Comparison of ENCODE assay signal across 21 mouse cellular contexts in genomic region chr2:16523427-16523826, GRCm38 (mm10).
DNase-seq lines count a peak whose midpoint lies in the region; ATAC-seq and TF ChIP-seq lines count a peak whose summit lies in the region.
"Had no signal": no experiment of that assay in that cellular context is flagged by ENCODE, and none has a peak within 500 bp of the region (broad histone marks: within the 10 kb centered on the region; RNA-seq: fewer than 3 reads in every experiment).

No protein-coding gene starts in this region.

- H3K4me3 ChIP-seq in gastrocnemius, adult 2 months: no peak overlapping the region
- H3K4me3 ChIP-seq in heart, embryonic 11.5 days (ENCODE audit: low read depth, low read length): no peak overlapping the region
- H3K4me3 ChIP-seq in hindbrain, postnatal 0 days (ENCODE audit: low read length): no peak overlapping the region
- no peak overlapping the region for H3K4me3 ChIP-seq in hindbrain, embryonic 12.5 days
- H3K4me3 ChIP-seq in neural tube, embryonic 15.5 days (replicated peaks): no peak overlapping the region
- H3K4me3 ChIP-seq: embryonic facial prominence, embryonic 12.5 days; embryonic facial prominence, embryonic 15.5 days had no signal

- peak; percentile 21 for DNase-seq in gastrocnemius, adult 2 months
- no peak for DNase-seq in gastrocnemius, adult 8-10 months (ENCODE audit: low spot score in 2 of 2)
- peak; percentile 7 for DNase-seq in heart, adult 8-10 months (ENCODE audit: low spot score)
- peak; percentile 28 for DNase-seq in hindbrain, postnatal 0 days (ENCODE audit: low spot score)
- DNase-seq in neural tube, embryonic 10.5 days (ENCODE audit: extremely low spot score, low spot score): no peak
- DNase-seq: adrenal gland, adult 2 months; adrenal gland, postnatal 14 days; cerebellum, adult 11 months; cerebellum, adult 2 months; cerebellum, adult 9-11 months; cerebellum, postnatal 25 days; gastrocnemius, postnatal 10 days; kidney, adult 2 months had no signal

- ATAC-seq in heart, embryonic 11.5 days (replicated peaks; ENCODE audit: insufficient number of reproducible peaks, low FRiP score, low TSS enrichment): no peak
- peak; percentile 76; the same call in 1 of the 2 replicates for ATAC-seq in hindbrain, postnatal 0 days
- no peak for ATAC-seq in hindbrain, embryonic 12.5 days (ENCODE audit: low FRiP score)
- peak; percentile 28; the same call in 1 of the 2 replicates for ATAC-seq in neural tube, embryonic 15.5 days (ENCODE audit: low FRiP score)
- ATAC-seq: CD4-positive, CD25-positive, alpha-beta regulatory T cell, adult 4 months; forebrain, embryonic 14.5 days; intestine, postnatal 0 days had no signal

- 77% methylated on average over 1 of the region's 1 CpGs for WGBS in heart, embryonic 11.5 days (ENCODE audit: insufficient replicate concordance)
- 59% methylated on average over 1 of the region's 1 CpGs for WGBS in hindbrain, postnatal 0 days
- WGBS in hindbrain, embryonic 12.5 days: 80% methylated on average over 1 of the region's 1 CpGs
- WGBS in neural tube, embryonic 15.5 days: 66% methylated on average over 1 of the region's 1 CpGs

- H3K9me3 ChIP-seq in heart, embryonic 11.5 days (replicated peaks; ENCODE audit: control insufficient read depth, low read length): no peaks in the 10 kb centered on the region
- no peaks in the 10 kb centered on the region for H3K9me3 ChIP-seq in hindbrain, postnatal 0 days (ENCODE audit: low read length)
- H3K9me3 ChIP-seq in hindbrain, embryonic 12.5 days (replicated peaks): no peaks in the 10 kb centered on the region
- H3K9me3 ChIP-seq in neural tube, embryonic 15.5 days (replicated peaks): no peaks in the 10 kb centered on the region
- H3K9me3 ChIP-seq: embryonic facial prominence, embryonic 12.5 days; embryonic facial prominence, embryonic 15.5 days had no signal

- intact Hi-C loops in gastrocnemius, adult 2 months (cut with DNase I): no loop called here

- H3K27ac ChIP-seq in gastrocnemius, adult 2 months: no peak overlapping the region
- no peak overlapping the region for H3K27ac ChIP-seq in heart, embryonic 11.5 days (ENCODE audit: low read depth, low read length)
- 0 out of 2 replicates have a peak overlapping the region, but pooled peaks have one; percentile 20 for H3K27ac ChIP-seq in hindbrain, postnatal 0 days
- no peak overlapping the region for H3K27ac ChIP-seq in hindbrain, embryonic 12.5 days
- H3K27ac ChIP-seq in neural tube, embryonic 15.5 days (replicated peaks): no peak overlapping the region
- H3K27ac ChIP-seq: embryonic facial prominence, embryonic 12.5 days; embryonic facial prominence, embryonic 15.5 days had no signal

- H3K27me3 ChIP-seq in heart, embryonic 11.5 days (ENCODE audit: control insufficient read depth, insufficient read depth, low read length): no peaks in the 10 kb centered on the region
- no peaks in the 10 kb centered on the region for H3K27me3 ChIP-seq in hindbrain, postnatal 0 days (ENCODE audit: insufficient read depth, low read length)
- no peaks in the 10 kb centered on the region for H3K27me3 ChIP-seq in hindbrain, embryonic 12.5 days
- H3K27me3 ChIP-seq in neural tube, embryonic 15.5 days (replicated peaks): no peaks in the 10 kb centered on the region
- H3K27me3 ChIP-seq: embryonic facial prominence, embryonic 12.5 days; embryonic facial prominence, embryonic 15.5 days had no signal

- no peak overlapping the region for H3K4me2 ChIP-seq in heart, embryonic 11.5 days
- no peak overlapping the region for H3K4me2 ChIP-seq in hindbrain, postnatal 0 days (ENCODE audit: low read depth, low read length)
- no peak overlapping the region for H3K4me2 ChIP-seq in hindbrain, embryonic 12.5 days (replicated peaks)
- H3K4me2 ChIP-seq in neural tube, embryonic 15.5 days: no peak overlapping the region
- H3K4me2 ChIP-seq: embryonic facial prominence, embryonic 12.5 days; embryonic facial prominence, embryonic 15.5 days had no signal

- H3K9ac ChIP-seq in heart, embryonic 11.5 days (ENCODE audit: low read depth, low read length): no peak overlapping the region
- no peak overlapping the region for H3K9ac ChIP-seq in hindbrain, postnatal 0 days (replicated peaks; ENCODE audit: low read length)
- no peak overlapping the region for H3K9ac ChIP-seq in hindbrain, embryonic 12.5 days
- H3K9ac ChIP-seq in neural tube, embryonic 15.5 days (replicated peaks): no peak overlapping the region
- H3K9ac ChIP-seq: embryonic facial prominence, embryonic 12.5 days; embryonic facial prominence, embryonic 15.5 days had no signal

- H3K4me1 ChIP-seq in heart, embryonic 11.5 days (ENCODE audit: control insufficient read depth, insufficient read depth, low read length): no peaks in the 10 kb centered on the region
- no peaks in the 10 kb centered on the region for H3K4me1 ChIP-seq in hindbrain, postnatal 0 days (ENCODE audit: insufficient read depth, low read length)
- H3K4me1 ChIP-seq in hindbrain, embryonic 12.5 days: no peaks in the 10 kb centered on the region
- H3K4me1 ChIP-seq in neural tube, embryonic 15.5 days: no peaks in the 10 kb centered on the region
- H3K4me1 ChIP-seq: embryonic facial prominence, embryonic 12.5 days; embryonic facial prominence, embryonic 15.5 days had no signal

- no peak for TF ChIP-seq CTCF in gastrocnemius, adult 2 months (IDR thresholded peaks at IDR 0.05)
- TF ChIP-seq CTCF in hindbrain, postnatal 0 days (IDR thresholded peaks at IDR 0.05; ENCODE audit: low read depth): no peak

- H3K36me3 ChIP-seq in heart, embryonic 11.5 days (ENCODE audit: control insufficient read depth, insufficient read depth, low read length): no peaks in the 10 kb centered on the region
- H3K36me3 ChIP-seq in hindbrain, postnatal 0 days (ENCODE audit: insufficient read depth, low read length): no peaks in the 10 kb centered on the region
- H3K36me3 ChIP-seq in hindbrain, embryonic 12.5 days: no peaks in the 10 kb centered on the region
- no peaks in the 10 kb centered on the region for H3K36me3 ChIP-seq in neural tube, embryonic 15.5 days
- H3K36me3 ChIP-seq: embryonic facial prominence, embryonic 12.5 days; embryonic facial prominence, embryonic 15.5 days had no signal

Comparison
In these comparisons a context has a peak if more than half of its experiments do, and no peak if none do; other contexts are left out.
1. DNase-seq: peak in gastrocnemius, adult 2 months (single experiment), heart, adult 8-10 months (single experiment) and hindbrain, postnatal 0 days (single experiment); none in gastrocnemius, adult 8-10 months (0 of 2) and neural tube, embryonic 10.5 days (single experiment).
2. ATAC-seq: peak in hindbrain, postnatal 0 days (single experiment) and neural tube, embryonic 15.5 days (single experiment); none in heart, embryonic 11.5 days (single experiment) and hindbrain, embryonic 12.5 days (single experiment).